Mouse (Mus musculus) cortical plate, adult 2 months (tissue): ENCODE measurements around the gene Slc12a3.

ENCODE experiments used
- CTCF ChIP-seq: fragments of 200-500 bp; IDR thresholded peaks from 2 replicates; pipeline ENCODE4 v1.5.1; 2011; ENCODE audit warnings: mild to moderate bottlenecking, control low read depth, low read length; ENCODE audit not compliant: insufficient read depth; ENCODE audit errors: extremely low read depth
- POLR2A ChIP-seq: fragments of 200-500 bp; IDR thresholded peaks from 2 replicates; pipeline ENCODE4 v1.6.1; 2011; ENCODE audit warnings: mild to moderate bottlenecking, low read length, control low read depth; ENCODE audit not compliant: insufficient read depth; ENCODE audit errors: extremely low read depth

DNA sequence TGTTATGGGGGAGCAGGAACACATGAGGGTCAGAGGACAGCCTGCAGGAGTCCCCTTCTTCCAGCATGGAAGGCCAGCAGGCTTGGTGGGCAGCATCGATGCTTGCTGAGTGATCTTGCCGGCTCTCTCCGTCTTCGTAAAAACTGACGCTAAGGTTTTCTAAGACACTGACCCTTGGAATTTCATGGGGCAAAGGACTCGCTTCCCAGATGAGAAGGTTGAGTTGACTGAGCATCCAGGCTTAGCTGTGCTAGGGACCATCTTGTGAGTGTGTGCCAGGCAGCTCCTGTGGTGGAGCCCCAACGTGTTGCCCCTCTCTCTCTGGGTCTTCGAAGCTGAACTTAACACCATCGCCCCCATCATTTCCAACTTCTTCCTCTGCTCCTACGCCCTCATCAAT, 13.7 kb downstream of the Slc12a3 start:
- no peak for TF ChIP-seq CTCF
- TF ChIP-seq POLR2A: no peak
